Mouse (Mus musculus) megakaryocyte-erythroid progenitor cell, adult 5-6 weeks (primary cell): ENCODE measurements around the gene Mapk10. TPM values are rescaled to one million over a fixed set of nuclear protein-coding genes. Genes with fewer than 3 reads are reported as not detected.

Experiments used
- ATAC-seq: replicated peaks from 2 replicates; pipeline ENCODE4 v1.8.0; 2016; ENCODE audit warnings: mild to moderate bottlenecking, inconsistent platforms; ENCODE audit not compliant: severe bottlenecking, poor library complexity, low FRiP score, low TSS enrichment
- total RNA-seq, 2 experiments: library from RNA; stranded (forward) in 1 of 2; stranded (reverse) in 1 of 2; fragments of 200-1000, 215-1000 nt in 1 of 2; fragments of >200 nt in 1 of 2; fragmentation: Nextera tagmentation in 1 of 2; gene quantifications; 2 replicates each; pipeline ENCODE4 v1.2.3; 2014 to 2017

Gene Mapk10
- not detected in 2 replicates for total RNA-seq (2014; fragmentation: Nextera tagmentation)
- not detected in 2 replicates for total RNA-seq (2017)

GRCm38 (mm10) chr5:103211101-103211848, at the start of gene Mapk10:
Gene Mapk10, minus strand, starts transcription at chr5:103211334.
- ATAC-seq: no peak

GRCm38 (mm10) chr5:103256144-103256543, 45.0 kb upstream of the Mapk10 start:
- no peak for ATAC-seq

- ATAC-seq: no peak
Measured at GRCm38 (mm10) chr5:103242430-103242829, 31.3 kb upstream of the Mapk10 start.

- no peak for ATAC-seq
Measured at GRCm38 (mm10) chr5:103231822-103232221, 20.7 kb upstream of the Mapk10 start.

- ATAC-seq: no peak
Measured at GRCm38 (mm10) chr5:103230334-103230733, 19.2 kb upstream of the Mapk10 start.

GRCm38 (mm10) chr5:103229321-103229720, 18.2 kb upstream of the Mapk10 start:
- ATAC-seq: no peak

- ATAC-seq: no peak
Measured at GRCm38 (mm10) chr5:103221997-103222396, 10.9 kb upstream of the Mapk10 start.

- no peak for ATAC-seq
Measured at GRCm38 (mm10) chr5:103210644-103211043, 490 bp downstream of the Mapk10 start.

GRCm38 (mm10) chr5:103210018-103210417, 1.1 kb downstream of the Mapk10 start:
- no peak for ATAC-seq

- no peak for ATAC-seq
Measured at GRCm38 (mm10) chr5:103209486-103209885, 1.6 kb downstream of the Mapk10 start.

- no peak for ATAC-seq
Measured at GRCm38 (mm10) chr5:103208869-103209268, 2.3 kb downstream of the Mapk10 start.

- no peak for ATAC-seq
Measured at GRCm38 (mm10) chr5:103208021-103208511, 3.1 kb downstream of the Mapk10 start.

- no peak for ATAC-seq
Measured at GRCm38 (mm10) chr5:103197796-103198325, 13.3 kb downstream of the Mapk10 start.

- no peak for ATAC-seq
Measured at GRCm38 (mm10) chr5:103194549-103194948, 16.6 kb downstream of the Mapk10 start.

GRCm38 (mm10) chr5:103193700-103194099, 17.4 kb downstream of the Mapk10 start:
- no peak for ATAC-seq

- ATAC-seq: no peak
Measured at GRCm38 (mm10) chr5:103191577-103191976, 19.6 kb downstream of the Mapk10 start.

GRCm38 (mm10) chr5:103184256-103184655, 26.9 kb downstream of the Mapk10 start:
- no peak for ATAC-seq

- no peak for ATAC-seq
Measured at GRCm38 (mm10) chr5:103181622-103182021, 29.5 kb downstream of the Mapk10 start.

GRCm38 (mm10) chr5:103177010-103177409, 34.1 kb downstream of the Mapk10 start:
- no peak for ATAC-seq

GRCm38 (mm10) chr5:103175989-103176388, 35.1 kb downstream of the Mapk10 start:
- ATAC-seq: no peak

GRCm38 (mm10) chr5:103174607-103175006, 36.5 kb downstream of the Mapk10 start:
- ATAC-seq: no peak
